In genomic region chr1:93220776-93221175, GRCm38 (mm10) we compare ENCODE assay signal across 23 mouse cellular contexts. TPM values are rescaled to one million over a fixed set of nuclear protein-coding genes. Genes with fewer than 3 reads are reported as not detected.
DNase-seq lines count a peak whose midpoint lies in the region; ATAC-seq lines count a peak whose summit lies in the region.
"Had no signal": no experiment of that assay in that cellular context is flagged by ENCODE, and none has a peak within 500 bp of the region (broad histone marks: within the 10 kb centered on the region; RNA-seq: fewer than 3 reads in every experiment).

No protein-coding gene starts in this region.

- peak; percentile 35 for DNase-seq in embryo, embryonic 10 days (ENCODE audit: low spot score)
- no peak for DNase-seq in embryo, embryonic 9.5 days (ENCODE audit: extremely low spot score)
- peak; percentile 72 for DNase-seq in midbrain, embryonic 11.5 days (ENCODE audit: low spot score, missing footprints)
- no peak for DNase-seq in cerebellum, postnatal 14 days
- DNase-seq: adrenal gland, postnatal 25 days; cerebellum, adult 9-11 months; heart, adult 11 months; kidney, adult 8-10 months; kidney, postnatal 36 days; liver; lung, adult 2 months; lung, postnatal 4 days; retina, postnatal 1 day; spleen, adult 18-20 months; thymus, postnatal 36 days had no signal

- H3K9me3 ChIP-seq in midbrain, embryonic 11.5 days (ENCODE audit: control insufficient read depth, low read length): no peaks in the 10 kb centered on the region
- H3K9me3 ChIP-seq in midbrain, embryonic 16.5 days (replicated peaks; ENCODE audit: control insufficient read depth, low read length, poor library complexity, severe bottlenecking): no peaks in the 10 kb centered on the region
- no peaks in the 10 kb centered on the region for H3K9me3 ChIP-seq in embryonic facial prominence, embryonic 12.5 days
- no peaks in the 10 kb centered on the region for H3K9me3 ChIP-seq in limb, embryonic 12.5 days
- H3K9me3 ChIP-seq: stomach, embryonic 15.5 days had no signal

- no peak overlapping the region for H3K27ac ChIP-seq in midbrain, embryonic 11.5 days (ENCODE audit: low read depth, low read length)
- no peak overlapping the region for H3K27ac ChIP-seq in midbrain, embryonic 16.5 days (ENCODE audit: low read length)
- H3K27ac ChIP-seq in embryonic facial prominence, embryonic 12.5 days: peak overlapping the region; percentile 65
- peak overlapping the region; percentile 92 for H3K27ac ChIP-seq in limb, embryonic 12.5 days
- H3K27ac ChIP-seq: stomach, embryonic 15.5 days had no signal

- H3K36me3 ChIP-seq in midbrain, embryonic 11.5 days (ENCODE audit: control insufficient read depth, insufficient read depth, low read length): no peaks in the 10 kb centered on the region
- no peaks in the 10 kb centered on the region for H3K36me3 ChIP-seq in midbrain, embryonic 16.5 days (ENCODE audit: control insufficient read depth, insufficient read depth, low read length)
- no peaks in the 10 kb centered on the region for H3K36me3 ChIP-seq in embryonic facial prominence, embryonic 12.5 days
- no peaks in the 10 kb centered on the region for H3K36me3 ChIP-seq in limb, embryonic 12.5 days
- H3K36me3 ChIP-seq: stomach, embryonic 15.5 days had no signal

- no peak overlapping the region for H3K4me2 ChIP-seq in midbrain, embryonic 11.5 days
- no peak overlapping the region for H3K4me2 ChIP-seq in midbrain, embryonic 16.5 days (ENCODE audit: low read length)
- no peak overlapping the region for H3K4me2 ChIP-seq in embryonic facial prominence, embryonic 12.5 days (replicated peaks)
- peak overlapping the region; percentile 7; the same call in 1 of the 2 replicates for H3K4me2 ChIP-seq in limb, embryonic 12.5 days
- H3K4me2 ChIP-seq: stomach, embryonic 15.5 days had no signal

- H3K4me1 ChIP-seq in midbrain, embryonic 11.5 days (ENCODE audit: control insufficient read depth, insufficient read depth, low read length): no peaks in the 10 kb centered on the region
- H3K4me1 ChIP-seq in midbrain, embryonic 16.5 days (ENCODE audit: control insufficient read depth, insufficient read depth, low read length): no peaks in the 10 kb centered on the region
- peaks cover 40% of the 10 kb centered on the region for H3K4me1 ChIP-seq in embryonic facial prominence, embryonic 12.5 days
- H3K4me1 ChIP-seq in limb, embryonic 12.5 days (replicated peaks): peaks cover 81% of the 10 kb centered on the region

- WGBS in midbrain, embryonic 11.5 days: 71% methylated on average over 7 of the region's 7 CpGs
- WGBS in midbrain, embryonic 16.5 days: 68% methylated on average over 7 of the region's 7 CpGs
- 42% methylated on average over 7 of the region's 7 CpGs for WGBS in embryonic facial prominence, embryonic 12.5 days
- 37% methylated on average over 7 of the region's 7 CpGs for WGBS in limb, embryonic 12.5 days

- no peak overlapping the region for H3K9ac ChIP-seq in midbrain, embryonic 11.5 days (ENCODE audit: low read length)
- H3K9ac ChIP-seq in midbrain, embryonic 16.5 days (ENCODE audit: low read depth, low read length): no peak overlapping the region
- no peak overlapping the region for H3K9ac ChIP-seq in embryonic facial prominence, embryonic 12.5 days
- no peak overlapping the region; the same call in 1 of the 2 replicates for H3K9ac ChIP-seq in limb, embryonic 12.5 days (replicated peaks)
- H3K9ac ChIP-seq: stomach, embryonic 15.5 days had no signal

- H3K4me3 ChIP-seq in midbrain, embryonic 11.5 days (ENCODE audit: low read depth, low read length): no peak overlapping the region
- no peak overlapping the region for H3K4me3 ChIP-seq in midbrain, embryonic 16.5 days (ENCODE audit: low read depth, low read length)
- no peak overlapping the region for H3K4me3 ChIP-seq in embryonic facial prominence, embryonic 12.5 days
- no peak overlapping the region for H3K4me3 ChIP-seq in limb, embryonic 12.5 days (replicated peaks)
- H3K4me3 ChIP-seq: erythroblast, embryonic 14.5 days; stomach, embryonic 15.5 days had no signal

- no peaks in the 10 kb centered on the region; the same call in 1 of the 2 replicates for H3K27me3 ChIP-seq in midbrain, embryonic 11.5 days (ENCODE audit: control insufficient read depth, insufficient read depth, low read length)
- 0 out of 2 replicates have a peak, but pooled peaks cover 2% of the 10 kb centered on the region for H3K27me3 ChIP-seq in midbrain, embryonic 16.5 days (ENCODE audit: control insufficient read depth, insufficient read depth, low read depth, low read length)
- H3K27me3 ChIP-seq in embryonic facial prominence, embryonic 12.5 days: no peaks in the 10 kb centered on the region
- no peaks in the 10 kb centered on the region for H3K27me3 ChIP-seq in limb, embryonic 12.5 days

- peak; percentile 57; the same call in 1 of the 2 replicates for ATAC-seq in midbrain, embryonic 11.5 days (ENCODE audit: low FRiP score)
- ATAC-seq in midbrain, embryonic 16.5 days: no peak
- no peak for ATAC-seq in embryonic facial prominence, embryonic 12.5 days (ENCODE audit: insufficient number of reproducible peaks, insufficient read depth, low FRiP score, low TSS enrichment)
- ATAC-seq in limb, embryonic 12.5 days (ENCODE audit: insufficient number of reproducible peaks, insufficient read depth, low FRiP score, low TSS enrichment, low read depth): peak; percentile 72
- ATAC-seq in erythroid progenitor cell, adult 5-6 weeks (replicated peaks; ENCODE audit: low FRiP score, poor library complexity, severe bottlenecking): no peak

RNA-seq across cellular contexts. Expression of gene Sned1, which starts 14.9 kb away (rescaled TPM):
- polyA plus RNA-seq in midbrain, embryonic 11.5 days (2014; fragmentation: Nextera tagmentation; extraction: Ambion mirVana): 1.8 and 2.0 TPM in 2 replicates
- polyA plus RNA-seq in midbrain, embryonic 16.5 days (2015; fragmentation: Nextera tagmentation; extraction: Ambion mirVana): 5.5 and 6.2 TPM in 2 replicates
- polyA plus RNA-seq in embryonic facial prominence, embryonic 12.5 days (2016; fragmentation: Nextera tagmentation; extraction: Ambion mirVana): 24.6 and 30.6 TPM in 2 replicates
- polyA plus RNA-seq in limb, embryonic 12.5 days (2016; fragmentation: Nextera tagmentation; extraction: Ambion mirVana): 39.5 and 45.7 TPM in 2 replicates
- 1.3 TPM in 1 of 2 replicates, not detected in the other for total RNA-seq in erythroid progenitor cell, adult 5-6 weeks (2015; ENCODE audit: low replicate concordance)
- 0.61 TPM in 1 of 2 replicates, not detected in the other for total RNA-seq in erythroid progenitor cell, adult 5-6 weeks (2017; ENCODE audit: low replicate concordance)
- polyA plus RNA-seq: erythroblast, embryonic 14.5 days had no signal

RNA-seq across cellular contexts. Expression of gene Crocc2, which starts 52.3 kb away (rescaled TPM):
- polyA plus RNA-seq in midbrain, embryonic 11.5 days (2014; fragmentation: Nextera tagmentation; extraction: Ambion mirVana): 0.11 TPM in 2 replicates
- 0.51 and 0.74 TPM in 2 replicates for polyA plus RNA-seq in midbrain, embryonic 16.5 days (2015; fragmentation: Nextera tagmentation; extraction: Ambion mirVana)
- 0.18 TPM in 2 replicates for polyA plus RNA-seq in embryonic facial prominence, embryonic 12.5 days (2016; fragmentation: Nextera tagmentation; extraction: Ambion mirVana)
- polyA plus RNA-seq in limb, embryonic 12.5 days (2016; fragmentation: Nextera tagmentation; extraction: Ambion mirVana): 0.27 and 0.33 TPM in 2 replicates
- not detected in 2 replicates for total RNA-seq in erythroid progenitor cell, adult 5-6 weeks (2015; ENCODE audit: low replicate concordance)
- total RNA-seq in erythroid progenitor cell, adult 5-6 weeks (2017; ENCODE audit: low replicate concordance): not detected in 2 replicates
- total RNA-seq: gastrocnemius, adult 18-20 months; neutrophil, adult 5-6 weeks had no signal
- polyA plus RNA-seq: erythroblast, embryonic 14.5 days had no signal

Comparison
In these comparisons a context has a peak if more than half of its experiments do, and no peak if none do; other contexts are left out.
1. DNase-seq: peak in embryo, embryonic 10 days (single experiment) and midbrain, embryonic 11.5 days (single experiment); none in embryo, embryonic 9.5 days (single experiment) and cerebellum, postnatal 14 days (0 of 2).
2. ATAC-seq: peak in midbrain, embryonic 11.5 days (single experiment) and limb, embryonic 12.5 days (single experiment); none in midbrain, embryonic 16.5 days (single experiment), embryonic facial prominence, embryonic 12.5 days (single experiment) and erythroid progenitor cell, adult 5-6 weeks (single experiment).
3. H3K27ac ChIP-seq: peak in embryonic facial prominence, embryonic 12.5 days (single experiment) and limb, embryonic 12.5 days (single experiment); none in midbrain, embryonic 11.5 days (single experiment) and midbrain, embryonic 16.5 days (single experiment).